Mouse (Mus musculus): ENCODE results near the gene Tanc1. TPM values are rescaled to one million over a fixed set of nuclear protein-coding genes. Genes with fewer than 3 reads are reported as not detected.

The Tanc1 gene
- polyA plus RNA-seq, 1 experiment from 2014 or later = 27.3 TPM

GRCm38 (mm10) chr2:59876482-59876881 is 264.6 kb downstream of the Tanc1 start:
- no peak for ATAC-seq (replicated peaks; ENCODE audit: extremely low read depth, insufficient read depth, low FRiP score)
- 88% methylated on average over 15 of the region's 15 CpGs for WGBS

GRCm38 (mm10) chr2:59877335-59877734 is 265.5 kb downstream of the Tanc1 start:
- Histone ChIP-seq H3K9me3 (replicated peaks; ENCODE audit: control insufficient read depth, low read length) (no peaks in the 10 kb centered on the region; the same call in 1 of the 2 replicates), H3K9ac (ENCODE audit: low read length) (no peak overlapping the region), H3K36me3 (ENCODE audit: control insufficient read depth, insufficient read depth) (peaks cover 23% of the 10 kb centered on the region; the same call in 1 of the 2 replicates), H3K4me1 (ENCODE audit: control insufficient read depth, insufficient read depth, low read length) (peaks cover 5% of the 10 kb centered on the region; the same call in 1 of the 2 replicates), H3K4me3 (ENCODE audit: low read length) (no peak overlapping the region), H3K27me3 (ENCODE audit: control insufficient read depth, insufficient read depth, low read length) (no peaks in the 10 kb centered on the region), H3K4me2 (ENCODE audit: low read depth, low read length) (no peak overlapping the region), H3K27ac (ENCODE audit: low read length) (no peak overlapping the region)
- WGBS = 79% methylated on average over 4 of the region's 4 CpGs
- no peak for ATAC-seq (replicated peaks; ENCODE audit: extremely low read depth, insufficient read depth, low FRiP score)

More at GRCm38 (mm10) chr2:59876482-59876881, 264.6 kb downstream of the Tanc1 start:
- no peak overlapping the region for H3K9ac ChIP-seq (ENCODE audit: low read length)
- peaks cover 2% of the 10 kb centered on the region; the same call in 1 of the 2 replicates for H3K4me1 ChIP-seq (ENCODE audit: control insufficient read depth, insufficient read depth, low read length)
- no peaks in the 10 kb centered on the region for H3K27me3 ChIP-seq (ENCODE audit: control insufficient read depth, insufficient read depth, low read length)
- peaks cover 29% of the 10 kb centered on the region for H3K36me3 ChIP-seq (ENCODE audit: control insufficient read depth, insufficient read depth)
- H3K4me3 ChIP-seq (ENCODE audit: low read length) = no peak overlapping the region
- peaks cover 3% of the 10 kb centered on the region; the same call in 1 of the 2 replicates for H3K9me3 ChIP-seq (replicated peaks; ENCODE audit: control insufficient read depth, low read length)
- H3K27ac ChIP-seq (ENCODE audit: low read length) = no peak overlapping the region
- no peak overlapping the region for H3K4me2 ChIP-seq (ENCODE audit: low read depth, low read length)

GRCm38 (mm10) chr2:59878221-59878620 is 266.4 kb downstream of the Tanc1 start:
- no peak overlapping the region for H3K4me3 ChIP-seq (ENCODE audit: low read length)
- 65% methylated on average over 19 of the region's 19 CpGs for WGBS
- peaks cover 15% of the 10 kb centered on the region; the same call in 1 of the 2 replicates for H3K36me3 ChIP-seq (ENCODE audit: control insufficient read depth, insufficient read depth)
- ATAC-seq (replicated peaks; ENCODE audit: extremely low read depth, insufficient read depth, low FRiP score) = no peak
- no peaks in the 10 kb centered on the region; the same call in 1 of the 2 replicates for H3K9me3 ChIP-seq (replicated peaks; ENCODE audit: control insufficient read depth, low read length)
- no peak overlapping the region for H3K9ac ChIP-seq (ENCODE audit: low read length)
- no peak overlapping the region for H3K27ac ChIP-seq (ENCODE audit: low read length)
- no peak overlapping the region for H3K4me2 ChIP-seq (ENCODE audit: low read depth, low read length)
- H3K4me1 ChIP-seq (ENCODE audit: control insufficient read depth, insufficient read depth, low read length) = peaks cover 9% of the 10 kb centered on the region
- no peaks in the 10 kb centered on the region for H3K27me3 ChIP-seq (ENCODE audit: control insufficient read depth, insufficient read depth, low read length)

GRCm38 (mm10) chr2:59881404-59881803 is 269.6 kb downstream of the Tanc1 start:
- peak overlapping the region; percentile 85 for H3K4me3 ChIP-seq (ENCODE audit: low read length)
- WGBS = 32% methylated on average over 6 of the region's 6 CpGs
- H3K4me1 ChIP-seq (ENCODE audit: control insufficient read depth, insufficient read depth, low read length) = peaks cover 9% of the 10 kb centered on the region
- H3K27me3 ChIP-seq (ENCODE audit: control insufficient read depth, insufficient read depth, low read length) = no peaks in the 10 kb centered on the region
- no peak for ATAC-seq (replicated peaks; ENCODE audit: extremely low read depth, insufficient read depth, low FRiP score)
- H3K4me2 ChIP-seq (ENCODE audit: low read depth, low read length) = peak overlapping the region; percentile 58
- peak overlapping the region; percentile 86 for H3K9ac ChIP-seq (ENCODE audit: low read length)
- H3K9me3 ChIP-seq (replicated peaks; ENCODE audit: control insufficient read depth, low read length) = no peaks in the 10 kb centered on the region; the same call in 1 of the 2 replicates
- peak overlapping the region; percentile 83 for H3K27ac ChIP-seq (ENCODE audit: low read length)
- H3K36me3 ChIP-seq (ENCODE audit: control insufficient read depth, insufficient read depth) = peaks cover 7% of the 10 kb centered on the region; the same call in 1 of the 2 replicates

DNA sequence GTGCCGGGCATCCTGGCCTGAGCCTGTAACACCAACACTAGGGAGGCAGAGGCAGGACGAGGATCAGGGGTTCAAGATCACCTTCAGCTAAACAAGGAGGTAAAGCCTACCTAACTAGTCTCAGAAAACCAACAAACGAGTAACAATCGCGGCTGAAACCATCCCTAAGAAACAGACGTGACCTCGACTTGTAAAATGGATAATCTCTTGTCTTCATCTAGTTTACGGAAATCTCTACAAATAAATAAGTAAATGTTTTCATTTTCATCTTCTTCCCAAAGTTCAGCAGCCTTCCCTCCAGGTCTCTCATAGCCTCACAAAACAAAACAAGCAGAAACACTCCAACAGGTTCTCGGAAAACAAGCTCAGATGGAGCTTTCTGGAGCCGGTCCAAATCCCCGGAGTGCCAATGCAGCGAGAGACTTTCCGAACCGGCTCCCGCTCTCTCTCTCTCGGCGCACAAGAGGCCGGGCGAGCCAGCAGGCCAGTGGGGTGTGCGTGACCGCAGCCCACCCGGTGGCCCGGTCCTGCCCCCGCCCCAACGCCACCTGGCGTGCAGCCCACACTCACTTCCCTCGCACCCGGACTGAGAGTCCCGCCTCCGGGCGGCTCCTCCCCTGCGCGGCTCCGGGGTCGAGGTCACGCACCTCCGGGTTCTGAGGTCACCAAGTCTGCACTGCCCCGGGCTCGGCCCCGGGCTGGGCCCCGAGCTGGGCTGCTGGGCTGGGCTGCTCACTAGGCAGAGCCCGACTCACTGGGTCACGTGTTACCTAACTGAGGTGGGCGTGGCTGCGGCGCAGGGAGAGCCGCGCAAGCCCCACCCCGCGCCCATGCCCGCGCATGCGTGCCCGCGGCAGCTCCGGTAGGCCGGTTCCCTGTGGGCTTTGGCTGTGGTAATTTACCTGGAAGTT is 270.2 kb downstream of the Tanc1 start, which contains the start of gene Wdsub1:
TSS of gene Wdsub1 (minus strand) at position 761 of the 911 bp plus-strand sequence.
- 3% methylated on average over 57 of the region's 57 CpGs for WGBS
- Histone ChIP-seq H3K36me3 (ENCODE audit: control insufficient read depth, insufficient read depth) (peaks cover 7% of the 10 kb centered on the region; the same call in 1 of the 2 replicates), H3K27me3 (ENCODE audit: control insufficient read depth, insufficient read depth, low read length) (no peaks in the 10 kb centered on the region), H3K4me1 (ENCODE audit: control insufficient read depth, insufficient read depth, low read length) (peaks cover 9% of the 10 kb centered on the region), H3K27ac (ENCODE audit: low read length) (peak within 1 kb of the TSS; percentile 83), H3K9ac (ENCODE audit: low read length) (peak within 1 kb of the TSS; percentile 86), H3K4me2 (ENCODE audit: low read depth, low read length) (peak within 1 kb of the TSS; percentile 58), H3K9me3 (replicated peaks; ENCODE audit: control insufficient read depth, low read length) (no peaks in the 10 kb centered on the region; the same call in 1 of the 2 replicates), H3K4me3 (ENCODE audit: low read length) (peak within 1 kb of the TSS; percentile 85)
- ATAC-seq (replicated peaks; ENCODE audit: extremely low read depth, insufficient read depth, low FRiP score) = peak; percentile 97

- H3K4me1 ChIP-seq (ENCODE audit: control insufficient read depth, insufficient read depth, low read length) = peaks cover 9% of the 10 kb centered on the region
- H3K9me3 ChIP-seq (replicated peaks; ENCODE audit: control insufficient read depth, low read length) = no peaks in the 10 kb centered on the region; the same call in 1 of the 2 replicates
- H3K4me2 ChIP-seq (ENCODE audit: low read depth, low read length) = peak overlapping the region; percentile 58
- 0 out of 2 replicates have a peak overlapping the region, but pooled peaks have one; percentile 44 for H3K27ac ChIP-seq (ENCODE audit: low read length)
- peak overlapping the region; percentile 85 for H3K4me3 ChIP-seq (ENCODE audit: low read length)
- H3K36me3 ChIP-seq (ENCODE audit: control insufficient read depth, insufficient read depth) = peaks cover 7% of the 10 kb centered on the region; the same call in 1 of the 2 replicates
- 59% methylated on average over 8 of the region's 8 CpGs for WGBS
- H3K27me3 ChIP-seq (ENCODE audit: control insufficient read depth, insufficient read depth, low read length) = no peaks in the 10 kb centered on the region
- ATAC-seq (replicated peaks; ENCODE audit: extremely low read depth, insufficient read depth, low FRiP score) = no peak
- peak overlapping the region; percentile 45; the same call in 1 of the 2 replicates for H3K9ac ChIP-seq (ENCODE audit: low read length)
These were observed 271.0 kb downstream of the Tanc1 start for GRCm38 (mm10) chr2:59882742-59883281.

DNA sequence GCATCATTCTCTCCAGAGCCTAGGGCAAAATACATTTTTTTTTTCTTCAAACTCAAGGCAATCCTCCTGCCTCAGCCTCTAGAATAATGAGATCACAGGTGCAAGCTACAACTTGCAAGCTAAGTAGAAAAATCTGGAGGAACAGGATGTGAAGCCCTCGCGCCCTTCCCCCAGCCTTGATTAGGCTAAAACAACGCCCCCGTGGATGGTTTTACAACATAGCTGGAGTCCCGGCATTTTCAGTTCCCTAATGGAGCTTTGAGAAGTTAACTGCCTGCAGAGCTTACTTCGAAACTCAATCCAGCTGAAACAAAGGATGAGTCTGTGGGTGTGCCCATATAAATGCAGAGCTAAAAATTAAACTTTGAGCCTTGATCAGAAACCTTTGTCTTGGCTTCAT is 277.9 kb downstream of the Tanc1 start:
- 83% methylated on average over 6 of the region's 6 CpGs for WGBS

More for the DNA sequence above, 277.9 kb downstream of the Tanc1 start:
- Histone ChIP-seq H3K9me3 (replicated peaks; ENCODE audit: control insufficient read depth, low read length) (no peaks in the 10 kb centered on the region), H3K4me2 (ENCODE audit: low read depth, low read length) (no peak overlapping the region), H3K9ac (ENCODE audit: low read length) (no peak overlapping the region), H3K27me3 (ENCODE audit: control insufficient read depth, insufficient read depth, low read length) (no peaks in the 10 kb centered on the region), H3K4me3 (ENCODE audit: low read length) (no peak overlapping the region), H3K36me3 (ENCODE audit: control insufficient read depth, insufficient read depth) (peaks cover 4% of the 10 kb centered on the region; the same call in 1 of the 2 replicates), H3K27ac (ENCODE audit: low read length) (no peak overlapping the region), H3K4me1 (ENCODE audit: control insufficient read depth, insufficient read depth, low read length) (no peaks in the 10 kb centered on the region)
- ATAC-seq (replicated peaks; ENCODE audit: extremely low read depth, insufficient read depth, low FRiP score) = no peak

Measured in heart, embryonic 16.5 days (tissue).